Mouse (Mus musculus) G1E (cell line): ENCODE measurements at regions not wholly inside any gene's neighbourhood (a gene's known extent, or its start where the extent isn't known, plus 50 kb on each side); places are given as distances from the start of the nearest gene placed in this dataset.

Experiments used
- ATAC-seq: 2 replicates; pipeline ENCODE4 v1.8.0; 2016; ENCODE audit warnings: mild to moderate bottlenecking; ENCODE audit not compliant: insufficient number of reproducible peaks, poor library complexity, low FRiP score, severe bottlenecking; ENCODE audit errors: extremely low read depth
- DNase-seq: peaks from one replicate; pipeline ENCODE4 v3.0.0; 2012; ENCODE audit warnings: low spot score
- H3K27me3 ChIP-seq: 2 replicates; pipeline ENCODE4 v1.6.1; 2012; ENCODE audit warnings: mild to moderate bottlenecking, low read length, inconsistent platforms; ENCODE audit not compliant: insufficient read depth
- H3K36me3 ChIP-seq: replicated peaks from 2 replicates; pipeline ENCODE3; 2012; ENCODE audit warnings: mild to moderate bottlenecking, inconsistent platforms
- H3K4me1 ChIP-seq: 2 replicates; pipeline ENCODE4 v1.6.1; 2012; ENCODE audit warnings: low read depth, low read length, inconsistent platforms, mixed read lengths; ENCODE audit not compliant: insufficient read depth
- H3K4me3 ChIP-seq: 2 replicates; pipeline ENCODE4 v1.5.1; 2012; ENCODE audit warnings: low read depth, mild to moderate bottlenecking, inconsistent platforms, low read length, moderate library complexity, mixed read lengths
- H3K9me3 ChIP-seq: replicated peaks from 2 replicates; pipeline ENCODE4 v1.6.1; 2012; ENCODE audit warnings: inconsistent platforms
- CTCF ChIP-seq: IDR thresholded peaks from 2 replicates; pipeline ENCODE4 v1.5.1; 2012; ENCODE audit warnings: low read depth, low read length, inconsistent platforms, mixed read lengths
- GATA1 ChIP-seq: IDR thresholded peaks from 2 replicates; pipeline ENCODE4 v1.6.1; 2012; ENCODE audit warnings: borderline replicate concordance, low read length, inconsistent platforms, mixed read lengths
- GATA2 ChIP-seq: IDR thresholded peaks from 2 replicates; pipeline ENCODE4 v1.6.1; 2012; ENCODE audit warnings: low read depth, low read length, inconsistent platforms, borderline replicate concordance
- POLR2AphosphoS5 ChIP-seq: IDR thresholded peaks from 2 replicates; pipeline ENCODE4 v1.6.1; 2012; ENCODE audit warnings: low read depth, low read length, inconsistent platforms; ENCODE audit not compliant: insufficient replicate concordance
- TAL1 ChIP-seq: conservative IDR thresholded peaks from 2 replicates; pipeline ENCODE4 v1.6.1; 2012; ENCODE audit warnings: low read depth, low read length, inconsistent platforms, mixed read lengths

DNA sequence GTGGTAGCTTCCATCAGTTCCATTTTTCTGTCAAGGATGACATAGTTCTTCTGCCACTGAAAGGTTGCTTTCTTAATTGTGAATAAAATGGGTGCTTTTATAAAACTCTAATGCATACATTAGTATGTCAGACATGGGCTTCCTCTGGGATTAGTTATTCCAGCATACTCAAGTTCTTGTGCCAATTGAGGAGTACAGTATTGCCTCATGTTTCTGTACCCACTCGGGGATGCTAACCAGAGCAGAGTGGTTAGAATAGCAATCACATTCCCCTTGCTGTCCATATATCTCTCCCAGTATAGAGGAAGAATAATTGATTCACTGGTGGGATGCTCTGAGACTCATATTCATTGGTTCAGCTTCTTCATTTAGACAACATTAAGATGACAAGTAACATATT lies 119.5 kb downstream of the Fam84a start:
- DNase-seq (no peak), ATAC-seq (no peak)
- Histone ChIP-seq H3K9me3 (no peaks in the 10 kb centered on the region), H3K27me3 (no peaks in the 10 kb centered on the region), H3K36me3 (no peaks in the 10 kb centered on the region), H3K4me3 (no peak overlapping the region), H3K4me1 (no peaks in the 10 kb centered on the region)
- TF ChIP-seq CTCF, result no peak
- no peak for TF ChIP-seq GATA1
- no peak for TF ChIP-seq TAL1
- TF ChIP-seq GATA2, result no peak
- TF ChIP-seq POLR2AphosphoS5, result no peak

DNA sequence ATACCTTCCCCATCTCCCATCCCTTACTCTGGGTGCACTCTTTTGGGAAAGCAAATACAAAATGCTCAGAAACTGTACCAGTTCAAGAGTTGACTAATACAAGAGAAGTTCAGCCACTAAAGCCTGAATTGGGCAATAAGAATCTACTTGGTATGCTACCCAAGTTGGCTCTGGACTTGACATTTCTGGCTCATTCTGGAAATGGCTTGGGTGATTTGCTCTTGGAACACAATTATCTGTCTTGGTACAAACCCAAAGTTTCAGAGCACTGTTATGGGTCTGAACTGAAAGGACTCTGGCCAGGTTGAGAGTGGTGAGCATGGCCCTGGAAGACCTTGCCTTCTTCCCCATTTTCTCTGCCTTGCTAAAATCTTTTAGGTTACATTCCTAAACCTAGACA lies 136.6 kb downstream of the Fam84a start:
- Histone ChIP-seq H3K9me3 (0 out of 2 replicates have a peak, but pooled peaks cover 2% of the 10 kb centered on the region), H3K27me3 (no peaks in the 10 kb centered on the region), H3K4me1 (no peaks in the 10 kb centered on the region), H3K36me3 (no peaks in the 10 kb centered on the region), H3K4me3 (no peak overlapping the region)
- TF ChIP-seq CTCF (no peak), GATA2 (no peak), TAL1 (no peak), POLR2AphosphoS5 (no peak), GATA1 (no peak)
- DNase-seq, result no peak
- ATAC-seq, result no peak

DNA sequence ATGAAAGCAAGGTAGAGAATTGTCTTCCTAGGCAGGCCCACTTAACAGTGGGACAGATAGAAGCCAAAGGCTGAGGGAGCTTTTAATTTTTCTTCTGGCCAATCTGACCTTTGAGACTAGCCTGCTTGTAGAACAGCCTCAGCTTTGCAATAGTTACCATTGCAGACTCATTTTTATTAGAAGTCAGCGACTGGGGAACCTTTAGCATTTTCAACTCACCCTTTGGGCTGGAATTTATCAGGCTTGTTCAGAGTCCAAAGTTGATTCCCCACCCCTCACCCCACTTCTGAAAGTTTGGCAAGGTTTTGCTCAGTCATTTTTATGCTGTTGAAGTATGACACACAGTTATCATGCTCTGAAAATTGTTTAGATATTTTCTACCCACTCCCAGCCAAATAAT lies 145.9 kb downstream of the Fam84a start:
- ATAC-seq, result no peak
- Histone ChIP-seq H3K4me1 (no peaks in the 10 kb centered on the region), H3K36me3 (no peaks in the 10 kb centered on the region), H3K4me3 (no peak overlapping the region), H3K9me3 (no peaks in the 10 kb centered on the region), H3K27me3 (no peaks in the 10 kb centered on the region)
- TF ChIP-seq POLR2AphosphoS5, result no peak
- no peak for DNase-seq

DNA sequence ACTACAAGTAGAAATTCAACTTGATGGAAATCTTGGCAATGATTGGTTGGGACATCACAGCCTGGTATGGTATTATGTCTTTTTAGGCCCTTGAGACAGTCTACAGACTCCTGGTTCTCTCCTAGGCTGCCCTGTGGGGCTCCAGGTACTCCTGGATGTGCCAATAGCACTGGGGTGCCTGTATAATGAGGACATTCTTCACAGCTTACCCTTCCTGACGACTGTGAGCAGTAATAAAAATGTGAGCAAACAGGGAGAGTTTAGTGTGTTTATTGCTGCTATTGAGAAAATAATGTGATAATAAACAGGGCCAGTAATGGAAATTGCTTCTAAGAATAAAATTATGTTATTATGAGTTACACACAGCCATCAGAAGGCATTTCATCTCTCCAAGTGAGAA lies 150.2 kb downstream of the Fam84a start:
- Histone ChIP-seq H3K9me3 (no peaks in the 10 kb centered on the region), H3K27me3 (no peaks in the 10 kb centered on the region), H3K4me1 (no peaks in the 10 kb centered on the region), H3K4me3 (no peak overlapping the region), H3K36me3 (no peaks in the 10 kb centered on the region)
- DNase-seq (no peak), ATAC-seq (no peak)
- TF ChIP-seq GATA2 (no peak), GATA1 (no peak), POLR2AphosphoS5 (no peak), CTCF (no peak), TAL1 (no peak)

DNA sequence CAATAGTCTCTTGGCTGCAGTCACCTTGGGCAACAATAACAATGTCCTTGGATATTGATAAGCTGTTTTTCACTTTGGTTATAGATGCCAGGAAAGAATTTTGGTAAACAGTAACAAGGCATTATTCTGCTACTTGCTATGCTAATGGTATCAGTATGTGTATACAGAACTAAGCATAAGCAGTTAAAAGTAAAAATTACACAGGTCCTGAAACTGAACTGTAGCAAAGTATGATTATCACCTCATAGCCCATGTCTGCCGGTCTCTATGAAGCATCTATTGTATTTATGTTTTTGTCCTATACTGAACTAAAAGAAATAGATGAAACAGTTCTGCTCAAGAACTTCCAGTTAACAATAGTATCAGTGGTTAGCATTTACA lies 167.5 kb downstream of the Fam84a start:
- Histone ChIP-seq H3K4me3 (no peak overlapping the region), H3K27me3 (no peaks in the 10 kb centered on the region), H3K9me3 (no peaks in the 10 kb centered on the region), H3K4me1 (no peaks in the 10 kb centered on the region), H3K36me3 (no peaks in the 10 kb centered on the region)
- ATAC-seq (no peak), DNase-seq (no peak)
- TF ChIP-seq CTCF (no peak), GATA1 (no peak), TAL1 (no peak), GATA2 (no peak), POLR2AphosphoS5 (no peak)

DNA sequence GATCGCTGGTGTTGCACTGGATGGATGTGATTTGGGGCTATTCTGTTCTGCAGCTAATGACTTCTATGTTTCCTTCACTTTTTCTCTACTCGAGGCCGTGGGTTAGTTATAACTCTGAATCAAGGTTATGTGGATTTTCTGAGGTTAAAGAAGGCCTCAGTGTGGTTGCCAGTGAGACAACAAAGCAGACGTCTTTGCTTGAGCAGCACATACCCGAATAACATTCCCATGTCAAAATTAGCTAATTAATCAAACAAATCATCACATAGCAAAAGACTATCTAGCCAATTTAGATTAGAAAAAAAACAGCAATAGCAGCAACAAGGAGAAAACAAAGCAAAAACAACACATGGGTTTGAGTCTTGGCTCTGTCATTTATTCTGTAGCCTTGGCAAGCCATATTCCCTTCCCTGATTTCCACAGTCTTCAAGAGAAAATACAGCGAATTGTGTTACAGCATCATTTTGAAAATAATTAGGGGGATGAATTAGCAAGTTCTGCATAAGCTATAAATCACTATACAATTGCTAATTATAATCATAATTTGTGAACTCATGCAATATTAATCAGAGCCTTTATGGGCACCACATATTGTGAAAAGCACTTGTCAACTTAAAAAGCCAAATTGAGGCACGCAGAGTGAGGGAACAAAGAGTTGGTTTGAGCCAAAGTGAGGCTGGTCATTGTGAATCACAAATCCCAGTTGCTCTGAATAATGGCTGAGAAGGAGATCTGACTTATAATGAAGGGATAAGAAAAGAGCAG lies 168.0 kb downstream of the Fam84a start:
- TF ChIP-seq POLR2AphosphoS5 (no peak), GATA1 (no peak), TAL1 (no peak), CTCF (no peak), GATA2 (no peak)

GRCm38 (mm10) chr12:13964537-13964936 lies 187.3 kb downstream of the Fam84a start:
- Histone ChIP-seq H3K36me3 (no peaks in the 10 kb centered on the region), H3K27me3 (no peaks in the 10 kb centered on the region), H3K4me1 (no peaks in the 10 kb centered on the region), H3K4me3 (no peak overlapping the region), H3K9me3 (no peaks in the 10 kb centered on the region)
- no peak for TF ChIP-seq GATA2
- no peak for TF ChIP-seq GATA1
- no peak for TF ChIP-seq CTCF
- no peak for TF ChIP-seq TAL1
- no peak for TF ChIP-seq POLR2AphosphoS5
- ATAC-seq (no peak), DNase-seq (no peak)

More for the DNA sequence above, 168.0 kb downstream of the Fam84a start:
- Histone ChIP-seq H3K36me3 (no peaks in the 10 kb centered on the region), H3K27me3 (no peaks in the 10 kb centered on the region), H3K9me3 (no peaks in the 10 kb centered on the region), H3K4me1 (no peaks in the 10 kb centered on the region), H3K4me3 (no peak overlapping the region)
- DNase-seq (no peak), ATAC-seq (no peak)
